Mouse (Mus musculus): ENCODE data around the gene Ttc23.

DNA sequence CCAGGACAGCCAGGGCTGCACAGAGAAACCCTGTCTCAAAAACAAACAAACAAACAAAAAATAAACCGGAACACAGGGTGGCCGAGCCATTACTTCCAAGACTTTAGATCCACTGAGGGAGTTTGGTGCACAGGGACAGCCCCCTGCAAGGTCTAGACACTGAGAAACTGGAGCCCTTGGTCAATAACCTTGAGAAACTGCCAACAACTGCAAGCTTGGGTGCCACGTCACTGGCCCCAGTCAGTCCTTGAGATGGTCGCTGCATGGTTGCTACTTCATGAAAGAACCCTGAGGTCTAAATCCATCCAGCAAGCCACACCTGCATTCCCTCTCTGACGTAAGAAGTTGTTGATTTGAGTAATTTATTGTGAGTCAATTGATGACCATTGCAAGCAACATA, 122.3 kb downstream of the Ttc23 start:
- TF ChIP-seq CTCF (IDR thresholded peaks at IDR 0.05; ENCODE audit: low read depth, low read length) (no peak), POLR2A (IDR thresholded peaks at IDR 0.05; ENCODE audit: extremely low read depth, insufficient read depth, low read length) (no peak)

All from liver, adult 2 months (tissue).